Mouse (Mus musculus): Measurements from ENCODE around the gene Rnase4.

DNA sequence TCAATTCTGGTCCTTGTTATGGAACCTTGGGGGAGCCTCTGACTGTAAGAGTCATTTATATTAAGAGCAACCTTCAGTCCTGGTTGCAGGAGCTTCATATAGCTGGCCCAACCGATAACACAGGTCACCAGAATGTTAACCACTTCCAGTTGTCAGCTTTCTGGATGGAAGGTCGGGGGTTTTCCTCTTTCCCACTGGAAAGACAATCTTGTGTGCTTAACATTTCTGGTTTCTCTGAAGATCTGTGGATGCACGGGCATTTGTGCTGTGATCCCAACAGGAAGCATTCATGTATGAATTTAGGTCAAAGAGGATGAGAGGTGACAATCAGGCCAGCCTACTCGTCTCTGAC, 38.7 kb downstream of the Rnase4 start:
- TF ChIP-seq CTCF (IDR thresholded peaks at IDR 0.05; ENCODE audit: borderline replicate concordance, insufficient read depth, low read length), result no peak
- TF ChIP-seq POLR2A (IDR thresholded peaks at IDR 0.05; ENCODE audit: low read depth, low read length), result no peak
